11 mouse cellular contexts compared by ENCODE assay signal in the genomic region with DNA sequence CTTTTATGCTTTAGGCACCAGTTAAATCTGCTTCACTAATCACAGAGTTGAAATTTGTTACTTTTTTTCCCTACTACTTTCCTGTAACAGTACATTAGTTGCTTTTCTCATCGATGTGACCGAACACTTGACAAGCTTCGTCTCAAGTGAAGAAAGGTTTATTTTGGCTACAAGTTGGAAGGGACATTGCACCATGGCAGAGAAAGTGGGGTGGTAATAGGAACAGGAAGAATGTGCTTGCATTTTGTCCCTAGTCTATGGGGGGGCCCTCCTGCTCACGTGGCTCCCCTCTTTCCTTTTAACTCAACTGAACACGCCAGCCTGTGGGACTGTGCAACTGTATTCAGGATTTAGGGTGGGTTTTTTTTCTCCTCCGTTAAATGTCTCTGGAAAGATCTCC. TPM values are rescaled to one million over a fixed set of nuclear protein-coding genes. Genes with fewer than 3 reads are reported as not detected.
A peak's percentile ranks its signal among the peaks of the same experiment; 100 is the strongest.
DNase-seq lines count a peak whose midpoint lies in the region; ATAC-seq lines count a peak whose summit lies in the region.
"Had no signal": no experiment of that assay in that cellular context is flagged by ENCODE, and none has a peak within 500 bp of the region (broad histone marks: within the 10 kb centered on the region; RNA-seq: fewer than 3 reads in every experiment).

No protein-coding gene starts in this region.

- H3K4me2 ChIP-seq in kidney, embryonic 14.5 days (replicated peaks; ENCODE audit: low read depth, low read length), result no peak overlapping the region
- H3K4me2 ChIP-seq in forebrain, embryonic 14.5 days (ENCODE audit: low read length), result no peak overlapping the region
- H3K4me2 ChIP-seq in limb, embryonic 12.5 days, result no peak overlapping the region

- no peaks in the 10 kb centered on the region for H3K27me3 ChIP-seq in kidney, embryonic 14.5 days (ENCODE audit: control insufficient read depth, insufficient read depth, low read length)
- no peaks in the 10 kb centered on the region for H3K27me3 ChIP-seq in forebrain, embryonic 14.5 days (replicated peaks; ENCODE audit: control insufficient read depth, insufficient read depth, low read length)
- H3K27me3 ChIP-seq in limb, embryonic 12.5 days, result no peaks in the 10 kb centered on the region

- no peak for ATAC-seq in kidney, embryonic 14.5 days (ENCODE audit: low FRiP score, low TSS enrichment)
- ATAC-seq in forebrain, embryonic 14.5 days, result no peak
- ATAC-seq in limb, embryonic 12.5 days (ENCODE audit: insufficient number of reproducible peaks, insufficient read depth, low FRiP score, low TSS enrichment, low read depth), result no peak

- peak overlapping the region; percentile 78 for H3K27ac ChIP-seq in kidney, embryonic 14.5 days (ENCODE audit: low read depth, low read length)
- H3K27ac ChIP-seq in forebrain, embryonic 14.5 days (ENCODE audit: low read depth, low read length), result 0 out of 2 replicates have a peak overlapping the region, but pooled peaks have one; percentile 78
- peak overlapping the region; percentile 86 for H3K27ac ChIP-seq in limb, embryonic 12.5 days

- H3K36me3 ChIP-seq in kidney, embryonic 14.5 days (ENCODE audit: control insufficient read depth, insufficient read depth, low read length), result no peaks in the 10 kb centered on the region
- H3K36me3 ChIP-seq in forebrain, embryonic 14.5 days (ENCODE audit: control insufficient read depth, insufficient read depth, low read length), result no peaks in the 10 kb centered on the region
- H3K36me3 ChIP-seq in limb, embryonic 12.5 days, result peaks cover 1% of the 10 kb centered on the region; the same call in 1 of the 2 replicates

- peaks cover 46% of the 10 kb centered on the region for H3K4me1 ChIP-seq in kidney, embryonic 14.5 days (ENCODE audit: control insufficient read depth, insufficient read depth, low read length)
- H3K4me1 ChIP-seq in forebrain, embryonic 14.5 days (ENCODE audit: control insufficient read depth, insufficient read depth, low read length), result peaks cover 25% of the 10 kb centered on the region
- H3K4me1 ChIP-seq in limb, embryonic 12.5 days (replicated peaks), result peaks cover 60% of the 10 kb centered on the region

- H3K9me3 ChIP-seq in kidney, embryonic 14.5 days (ENCODE audit: control insufficient read depth, low read length), result no peaks in the 10 kb centered on the region
- H3K9me3 ChIP-seq in forebrain, embryonic 14.5 days (replicated peaks; ENCODE audit: control insufficient read depth, low read length), result no peaks in the 10 kb centered on the region
- 0 out of 2 replicates have a peak, but pooled peaks cover 4% of the 10 kb centered on the region for H3K9me3 ChIP-seq in limb, embryonic 12.5 days

- no peak overlapping the region for H3K9ac ChIP-seq in kidney, embryonic 14.5 days (ENCODE audit: low read depth, low read length)
- H3K9ac ChIP-seq in forebrain, embryonic 14.5 days (ENCODE audit: low read length), result no peak overlapping the region
- no peak overlapping the region for H3K9ac ChIP-seq in limb, embryonic 12.5 days (replicated peaks)

- no peak for DNase-seq in kidney, postnatal 14 days
- DNase-seq in adipocyte (ENCODE audit: low spot score), result peak; percentile 73
- no peak for DNase-seq in forebrain, embryonic 14.5 days (ENCODE audit: low spot score)
- DNase-seq in adrenal gland, postnatal 4 days (ENCODE audit: low spot score in 2 of 2), result no peak
- DNase-seq in frontal cortex, postnatal 25 days (ENCODE audit: low spot score in 2 of 2), result no peak
- DNase-seq in cerebellum, postnatal 25 days, result no peak
- DNase-seq: right cerebral cortex, adult 18-20 months had no signal

- no peak overlapping the region for H3K4me3 ChIP-seq in kidney, embryonic 14.5 days (ENCODE audit: low read length)
- no peak overlapping the region for H3K4me3 ChIP-seq in forebrain, embryonic 14.5 days (ENCODE audit: low read depth, low read length)
- H3K4me3 ChIP-seq in limb, embryonic 12.5 days (replicated peaks), result no peak overlapping the region

- WGBS in kidney, embryonic 14.5 days, result 38% methylated on average over 6 of the region's 6 CpGs
- WGBS in forebrain, embryonic 14.5 days, result 37% methylated on average over 6 of the region's 6 CpGs
- WGBS in limb, embryonic 12.5 days, result 49% methylated on average over 6 of the region's 6 CpGs

RNA-seq across cellular contexts. Expression of gene Cpa2, which starts 11.2 kb away (rescaled TPM):
- 22.7 and 29.8 TPM in 2 replicates for polyA plus RNA-seq in kidney, embryonic 14.5 days (2014; fragmentation: Nextera tagmentation; extraction: Ambion mirVana)
- 4.5 and 5.4 TPM in 2 replicates for polyA plus RNA-seq in forebrain, embryonic 14.5 days (2014; fragmentation: Nextera tagmentation; extraction: Ambion mirVana)
- 23.7 and 28.1 TPM in 2 replicates for polyA plus RNA-seq in limb, embryonic 12.5 days (2016; fragmentation: Nextera tagmentation; extraction: Ambion mirVana)
- 100 to 1,000 TPM in 1 of 2 experiments, 1 to 10 TPM in 1; 2.1 to 257 TPM for total RNA-seq in adrenal gland, postnatal 4 days (2021)
- total RNA-seq: common myeloid progenitor, adult 5-6 weeks had no signal
- polyA plus RNA-seq: liver, adult 2 months had no signal

RNA-seq across cellular contexts. Expression of gene Cpa4, which starts 15.5 kb away (rescaled TPM):
- polyA plus RNA-seq in kidney, embryonic 14.5 days (2014; fragmentation: Nextera tagmentation; extraction: Ambion mirVana), result 0.09 and 0.12 TPM in 2 replicates
- 2.3 and 2.8 TPM in 2 replicates for polyA plus RNA-seq in forebrain, embryonic 14.5 days (2014; fragmentation: Nextera tagmentation; extraction: Ambion mirVana)
- 1.9 TPM in 2 replicates for polyA plus RNA-seq in limb, embryonic 12.5 days (2016; fragmentation: Nextera tagmentation; extraction: Ambion mirVana)
- 1 to 10 TPM; 2.9 to 3.2 TPM for total RNA-seq in adrenal gland, postnatal 4 days (2021)
- total RNA-seq: common myeloid progenitor, adult 5-6 weeks; liver, adult 2 months had no signal
- polyA plus RNA-seq: liver, adult 2 months had no signal

RNA-seq across cellular contexts. Expression of gene Ssmem1, which starts 43.0 kb away (rescaled TPM):
- 0.51 TPM in 1 of 2 replicates, not detected in the other for polyA plus RNA-seq in kidney, embryonic 14.5 days (2014; fragmentation: Nextera tagmentation; extraction: Ambion mirVana)
- 0.16 and 0.20 TPM in 2 replicates for polyA plus RNA-seq in forebrain, embryonic 14.5 days (2014; fragmentation: Nextera tagmentation; extraction: Ambion mirVana)
- polyA plus RNA-seq in limb, embryonic 12.5 days (2016; fragmentation: Nextera tagmentation; extraction: Ambion mirVana), result 0.50 TPM in 1 of 2 replicates, not detected in the other
- total RNA-seq in adrenal gland, postnatal 4 days (2021), result under 1 TPM; 0.45 to 0.59 TPM
- total RNA-seq: common myeloid progenitor, adult 5-6 weeks; liver, adult 2 months had no signal
- polyA plus RNA-seq: liver, adult 2 months had no signal

RNA-seq across cellular contexts. Expression of gene Tmem209, which starts 43.0 kb away (rescaled TPM):
- polyA plus RNA-seq in kidney, embryonic 14.5 days (2014; fragmentation: Nextera tagmentation; extraction: Ambion mirVana), result 35.2 and 56.8 TPM in 2 replicates
- 37.8 and 44.5 TPM in 2 replicates for polyA plus RNA-seq in forebrain, embryonic 14.5 days (2014; fragmentation: Nextera tagmentation; extraction: Ambion mirVana)
- 36.4 and 39.9 TPM in 2 replicates for polyA plus RNA-seq in limb, embryonic 12.5 days (2016; fragmentation: Nextera tagmentation; extraction: Ambion mirVana)
- total RNA-seq in adrenal gland, postnatal 4 days (2021), result 10 to 100 TPM; 36.1 to 36.9 TPM

RNA-seq across cellular contexts. Expression of gene Cpa5, which starts 58.2 kb away (rescaled TPM):
- polyA plus RNA-seq in kidney, embryonic 14.5 days (2014; fragmentation: Nextera tagmentation; extraction: Ambion mirVana), result 0.57 and 1.0 TPM in 2 replicates
- polyA plus RNA-seq in forebrain, embryonic 14.5 days (2014; fragmentation: Nextera tagmentation; extraction: Ambion mirVana), result 0.10 TPM in 2 replicates
- polyA plus RNA-seq in limb, embryonic 12.5 days (2016; fragmentation: Nextera tagmentation; extraction: Ambion mirVana), result 0.14 and 0.33 TPM in 2 replicates
- not detected for total RNA-seq in adrenal gland, postnatal 4 days (2021)
- total RNA-seq: common myeloid progenitor, adult 5-6 weeks; liver, adult 2 months had no signal
- polyA plus RNA-seq: liver, adult 2 months had no signal
